Mouse (Mus musculus): ENCODE results near the gene 4930524B15Rik.

DNA sequence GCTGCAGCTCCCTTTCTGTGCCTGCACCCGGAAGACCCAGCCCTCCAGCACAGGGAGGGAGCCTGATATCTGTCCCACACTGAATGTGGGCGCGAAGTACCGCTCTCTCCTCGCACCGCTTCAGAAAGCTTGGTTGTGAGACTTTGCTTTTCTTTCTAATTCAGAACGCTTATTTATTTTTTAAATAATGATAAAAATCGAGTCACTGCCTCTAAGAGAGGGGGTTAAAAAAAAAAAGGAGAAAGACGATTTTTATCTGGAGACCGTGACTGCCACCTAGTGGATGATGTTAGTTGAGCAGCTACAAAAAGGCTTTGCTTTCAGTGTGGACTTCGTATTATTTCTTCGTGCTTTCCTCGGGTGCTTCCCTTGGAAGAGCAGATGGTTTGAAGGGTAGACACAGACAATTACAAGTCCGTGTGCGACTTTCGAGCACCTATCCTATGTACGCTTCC lies 16.0 kb upstream of the 4930524B15Rik start:
- TF ChIP-seq CTCF (IDR thresholded peaks at IDR 0.05; ENCODE audit: extremely low read depth, insufficient read length, insufficient replicate concordance, low read depth, low read length) (peak; percentile 39; the same call in 1 of the 2 replicates), POLR2A (IDR thresholded peaks at IDR 0.05; ENCODE audit: low read depth, low read length) (no peak)

All from small intestine, adult 2 months (tissue).